Mouse (Mus musculus) MEL (cell line): ENCODE results near the gene Sema6c. TPM values are rescaled to one million over a fixed set of nuclear protein-coding genes. Genes with fewer than 3 reads are reported as not detected.
A peak's percentile ranks its signal among the peaks of the same experiment; 100 is the strongest.

ENCODE experiments used
- DNase-seq: peaks from one replicate; pipeline ENCODE4 v3.0.0; 2011; ENCODE audit warnings: low read depth, low spot score
- H3K27ac ChIP-seq: 2 replicates; pipeline ENCODE4 v1.5.1; 2012; ENCODE audit warnings: low read depth, mild to moderate bottlenecking, control low read depth, low read length, moderate library complexity; ENCODE audit not compliant: control insufficient read depth
- H3K27me3 ChIP-seq, 2 experiments: fragments of 150-350 bp in 1 of 2; sonication (generic) in 1 of 2; 2 replicates each; pipeline ENCODE4 v1.6.1; 2012; ENCODE audit warnings: low read length in 2 of 2, mild to moderate bottlenecking in 2 of 2, improper control_type of control experiment in 1 of 2, moderate library complexity in 1 of 2; ENCODE audit not compliant: insufficient read depth in 2 of 2, control insufficient read depth in 1 of 2
- H3K36me3 ChIP-seq, 2 experiments: 2 replicates each; pipeline ENCODE4 v1.6.1; 2012 to 2014; ENCODE audit warnings: low read length in 2 of 2, improper control_type of control experiment in 1 of 2, inconsistent platforms in 1 of 2, mild to moderate bottlenecking in 1 of 2; ENCODE audit not compliant: insufficient read depth in 2 of 2, control insufficient read depth in 1 of 2
- H3K4me1 ChIP-seq, 2 experiments: fragments of 150-350 bp in 1 of 2; sonication (generic) in 1 of 2; 2 replicates each; pipeline ENCODE4 v1.6.1; 2012; ENCODE audit warnings: low read length in 2 of 2, improper control_type of control experiment in 1 of 2, mild to moderate bottlenecking in 1 of 2; ENCODE audit not compliant: insufficient read depth in 2 of 2, control insufficient read depth in 1 of 2
- H3K4me3 ChIP-seq, 2 experiments: fragments of 150-350 bp in 1 of 2; sonication (generic) in 1 of 2; 2 replicates each; pipeline ENCODE4 v1.5.1; 2012; ENCODE audit warnings: low read depth in 2 of 2, low read length in 2 of 2, mild to moderate bottlenecking in 2 of 2, moderate library complexity in 2 of 2, control low read depth in 1 of 2, improper control_type of control experiment in 1 of 2; ENCODE audit not compliant: control insufficient read depth in 1 of 2, insufficient read depth in 1 of 2
- H3K79me2 ChIP-seq: 2 replicates; pipeline ENCODE4 v1.6.1; 2012; ENCODE audit warnings: mild to moderate bottlenecking, low read length, moderate library complexity; ENCODE audit not compliant: control insufficient read depth, poor library complexity, insufficient read depth
- H3K9ac ChIP-seq: 2 replicates; pipeline ENCODE4 v1.6.1; 2012; ENCODE audit warnings: low read depth, mild to moderate bottlenecking, control low read depth, low read length, moderate library complexity; ENCODE audit not compliant: control insufficient read depth, poor library complexity, severe bottlenecking
- H3K9me3 ChIP-seq: fragments of 150-350 bp; sonication (generic); replicated peaks from 2 replicates; pipeline ENCODE4 v1.6.1; 2012; ENCODE audit warnings: mild to moderate bottlenecking, low read length, improper control_type of control experiment, moderate library complexity; ENCODE audit not compliant: insufficient read depth
- BHLHE40 ChIP-seq: IDR thresholded peaks from 2 replicates; pipeline ENCODE4 v1.6.1; 2012; ENCODE audit warnings: low read depth, mild to moderate bottlenecking, inconsistent platforms, low read length, improper control_type of control experiment, borderline replicate concordance
- CHD2 ChIP-seq: IDR thresholded peaks from 2 replicates; pipeline ENCODE4 v1.6.1; 2011; ENCODE audit warnings: low read length, improper control_type of control experiment
- CTCF ChIP-seq, 3 experiments: IDR thresholded peaks in 2 of 3; conservative IDR thresholded peaks in 1 of 3; 2 replicates each; pipeline ENCODE4 v1.5.1; 2011 to 2012; ENCODE audit warnings: low read length in 3 of 3, low read depth in 2 of 3, mild to moderate bottlenecking in 2 of 3, improper control_type of control experiment in 1 of 3, inconsistent platforms in 1 of 3, mixed read lengths in 1 of 3, moderate library complexity in 1 of 3; ENCODE audit not compliant: control insufficient read depth in 1 of 3, insufficient read depth in 1 of 3, poor library complexity in 1 of 3, severe bottlenecking in 1 of 3
- E2F4 ChIP-seq: IDR thresholded peaks from 2 replicates; pipeline ENCODE4 v1.6.1; 2011; ENCODE audit warnings: low read depth, low read length, improper control_type of control experiment, borderline replicate concordance
- EP300 ChIP-seq, 2 experiments: IDR thresholded peaks; 2 replicates each; pipeline ENCODE4 v1.6.1; 2011; ENCODE audit warnings: improper control_type of control experiment in 2 of 2, low read length in 2 of 2, low read depth in 1 of 2, mild to moderate bottlenecking in 1 of 2
- GABPA ChIP-seq: IDR thresholded peaks from 2 replicates; pipeline ENCODE4 v1.6.1; 2012; ENCODE audit warnings: low read depth, mild to moderate bottlenecking, inconsistent platforms, low read length, improper control_type of control experiment, moderate library complexity
- GATA1 ChIP-seq: IDR thresholded peaks from 2 replicates; pipeline ENCODE4 v1.6.1; 2011; ENCODE audit warnings: low read depth, low read length, improper control_type of control experiment
- HCFC1 ChIP-seq: IDR thresholded peaks from 2 replicates; pipeline ENCODE4 v1.6.1; 2012; ENCODE audit warnings: low read depth, mild to moderate bottlenecking, inconsistent platforms, low read length, improper control_type of control experiment, moderate library complexity
- KAT2A ChIP-seq: conservative IDR thresholded peaks from 2 replicates; pipeline ENCODE4 v1.6.1; 2012; ENCODE audit warnings: low read depth, low read length, improper control_type of control experiment, inconsistent platforms
- MAFK ChIP-seq: IDR thresholded peaks from 2 replicates; pipeline ENCODE4 v1.6.1; 2011; ENCODE audit warnings: low read depth, mild to moderate bottlenecking, low read length, improper control_type of control experiment, borderline replicate concordance
- MEF2A ChIP-seq: IDR thresholded peaks from 2 replicates; pipeline ENCODE4 v1.6.1; 2014; ENCODE audit warnings: low read depth, mild to moderate bottlenecking, inconsistent platforms, low read length, improper control_type of control experiment; ENCODE audit not compliant: poor library complexity, insufficient replicate concordance, severe bottlenecking; ENCODE audit errors: extremely low read depth
- MYB ChIP-seq: IDR thresholded peaks from 2 replicates; pipeline ENCODE4 v1.6.1; 2011; ENCODE audit warnings: mild to moderate bottlenecking, low read depth, low read length, improper control_type of control experiment
- NRF1 ChIP-seq: IDR thresholded peaks from 2 replicates; pipeline ENCODE4 v1.6.1; 2014; ENCODE audit warnings: low read depth, mild to moderate bottlenecking, inconsistent platforms, low read length, improper control_type of control experiment, moderate library complexity; ENCODE audit not compliant: poor library complexity, insufficient read depth, severe bottlenecking
- POLR2AphosphoS5 ChIP-seq: IDR thresholded peaks from 2 replicates; pipeline ENCODE4 v1.6.1; 2012; ENCODE audit warnings: low read depth, borderline replicate concordance, mild to moderate bottlenecking, inconsistent platforms, low read length, moderate library complexity, mixed read lengths
- RAD21 ChIP-seq: IDR thresholded peaks from 2 replicates; pipeline ENCODE4 v1.6.1; 2011; ENCODE audit warnings: mild to moderate bottlenecking, low read depth, low read length, improper control_type of control experiment
- SIN3A ChIP-seq: IDR thresholded peaks from 2 replicates; pipeline ENCODE4 v1.6.1; 2012; ENCODE audit warnings: low read length, improper control_type of control experiment, inconsistent platforms
- SMC3 ChIP-seq: IDR thresholded peaks from 2 replicates; pipeline ENCODE4 v1.6.1; 2011; ENCODE audit warnings: low read depth, low read length, improper control_type of control experiment
- TAL1 ChIP-seq: IDR thresholded peaks from 2 replicates; pipeline ENCODE4 v1.6.1; 2012; ENCODE audit warnings: mild to moderate bottlenecking, inconsistent platforms, low read length, moderate library complexity, mixed read lengths
- TBP ChIP-seq: IDR thresholded peaks from 2 replicates; pipeline ENCODE4 v1.8.0; 2011; ENCODE audit warnings: low read depth, low read length, improper control_type of control experiment
- TCF12 ChIP-seq: IDR thresholded peaks from 2 replicates; pipeline ENCODE4 v1.6.1; 2014; ENCODE audit warnings: low read depth, mild to moderate bottlenecking, inconsistent platforms, low read length, improper control_type of control experiment, moderate library complexity
- ZC3H11A ChIP-seq: IDR thresholded peaks from 2 replicates; pipeline ENCODE4 v1.6.1; 2012; ENCODE audit warnings: low read depth, mild to moderate bottlenecking, inconsistent platforms, low read length, improper control_type of control experiment
- ZKSCAN1 ChIP-seq: IDR thresholded peaks from 2 replicates; pipeline ENCODE4 v1.6.1; 2012; ENCODE audit warnings: low read depth, mild to moderate bottlenecking, inconsistent platforms, low read length, improper control_type of control experiment, moderate library complexity
- ZMIZ1 ChIP-seq: IDR thresholded peaks from 2 replicates; pipeline ENCODE4 v1.6.1; 2012; ENCODE audit warnings: low read depth, mild to moderate bottlenecking, inconsistent platforms, low read length, improper control_type of control experiment, moderate library complexity
- ZNF384 ChIP-seq: IDR thresholded peaks from 2 replicates; pipeline ENCODE4 v1.6.1; 2012; ENCODE audit warnings: low read depth, mild to moderate bottlenecking, inconsistent platforms, low read length, improper control_type of control experiment
- polyA plus RNA-seq, 2 experiments: library from polyadenylated mRNA; stranded (reverse) in 1 of 2; unstranded in 1 of 2; fragments of >175 nt in 1 of 2; fragments of >200 nt in 1 of 2; gene quantifications; 2 replicates each; pipeline versions ENCODE4 v1.2.1 to v1.2.4; 2012; ENCODE audit warnings: low replicate concordance in 2 of 2, low read depth in 1 of 2; ENCODE audit not compliant: insufficient read length in 2 of 2, insufficient read depth in 1 of 2, missing spikeins in 1 of 2
- total RNA-seq: library from RNA; depleted of rRNA; stranded (reverse); fragments of 300-350 nt; gene quantifications from 2 replicates; pipeline ENCODE4 v1.2.3, GENCODE M21; 2012

Gene Sema6c
- total and polyA plus RNA-seq, 3 experiments = 0.35 to 3.2 TPM; not detected in 1

GRCm38 (mm10) chr3:95163419-95164255 lies 3.4 kb downstream of the Sema6c start:
- no peak overlapping the region for H3K9ac ChIP-seq
- TF ChIP-seq CHD2 (no peak), CTCF (IDR thresholded peaks at IDR 0.05 in 2 of 3, conservative IDR thresholded peaks at IDR 0.05 in 1 of 3; ENCODE audit: control insufficient read depth in 1 of 3, insufficient read depth in 1 of 3, low read depth in 2 of 3, low read length in 3 of 3, poor library complexity in 1 of 3, severe bottlenecking in 1 of 3) (no peak), EP300 (IDR thresholded peaks at IDR 0.05; ENCODE audit: low read depth in 1 of 2, low read length in 2 of 2) (no peak), ZNF384 (no peak), ZKSCAN1 (no peak), TBP (no peak), MAFK (no peak)
- H3K79me2 ChIP-seq = no peaks in the 10 kb centered on the region
- H3K4me1 ChIP-seq = peaks cover 7 to 26% of the 10 kb centered on the region in 2 experiments
- no peaks in the 10 kb centered on the region for H3K27me3 ChIP-seq
- no peak overlapping the region for H3K4me3 ChIP-seq
- no peak for DNase-seq
- no peak overlapping the region for H3K27ac ChIP-seq
- peaks cover 0 to 12% of the 10 kb centered on the region in 2 experiments; a peak in 2 of 4 replicates for H3K36me3 ChIP-seq
- no peaks in the 10 kb centered on the region for H3K9me3 ChIP-seq

- Histone ChIP-seq H3K4me1 (peaks cover 6 to 24% of the 10 kb centered on the region in 2 experiments), H3K79me2 (no peaks in the 10 kb centered on the region), H3K9ac (no peak overlapping the region), H3K27ac (no peak overlapping the region), H3K27me3 (no peaks in the 10 kb centered on the region), H3K9me3 (no peaks in the 10 kb centered on the region), H3K4me3 (no peak overlapping the region), H3K36me3 (peaks cover 0 to 10% of the 10 kb centered on the region in 2 experiments; a peak in 2 of 4 replicates)
- no peak for TF ChIP-seq ZMIZ1
- TF ChIP-seq BHLHE40 = no peak
- no peak for TF ChIP-seq TCF12
- DNase-seq = no peak
Measured at GRCm38 (mm10) chr3:95164256-95164550, 3.9 kb downstream of the Sema6c start.

GRCm38 (mm10) chr3:95164840-95165239 lies 4.6 kb downstream of the Sema6c start:
- Histone ChIP-seq H3K4me1 (peaks cover 6 to 20% of the 10 kb centered on the region in 2 experiments), H3K27me3 (no peaks in the 10 kb centered on the region), H3K4me3 (no peak overlapping the region), H3K9me3 (no peaks in the 10 kb centered on the region), H3K36me3 (peaks cover 0 to 7% of the 10 kb centered on the region in 2 experiments; a peak in 2 of 4 replicates), H3K27ac (no peak overlapping the region), H3K79me2 (no peaks in the 10 kb centered on the region), H3K9ac (no peak overlapping the region)
- peak; percentile 65 for DNase-seq
- TF ChIP-seq NRF1 = no peak
- TF ChIP-seq POLR2AphosphoS5 = no peak
- peak; percentile 77; the same call in 1 of the 2 replicates for TF ChIP-seq MEF2A
- TF ChIP-seq ZC3H11A = no peak
- peak; percentile 44; the same call in 1 of the 2 replicates for TF ChIP-seq TAL1
- no peak for TF ChIP-seq SMC3
- TF ChIP-seq MYB = no peak
- TF ChIP-seq GABPA = no peak
- no peak for TF ChIP-seq KAT2A
- TF ChIP-seq RAD21 = no peak
- no peak for TF ChIP-seq CHD2
- TF ChIP-seq HCFC1 = no peak
- TF ChIP-seq MAFK = no peak
- peak; percentile 89 for TF ChIP-seq GATA1
- no peak for TF ChIP-seq TBP
- TF ChIP-seq E2F4 = no peak
- no peak for TF ChIP-seq SIN3A
- peak; percentile 90 for TF ChIP-seq TCF12
- TF ChIP-seq EP300 (IDR thresholded peaks at IDR 0.05; ENCODE audit: low read depth in 1 of 2, low read length in 2 of 2) = peak; percentile 76 to 79
